Mouse (Mus musculus) midbrain, embryonic 11.5 days (tissue): ENCODE data around the gene Cenph. TPM values are rescaled to one million over a fixed set of nuclear protein-coding genes. Genes with fewer than 3 reads are reported as not detected.
A peak's percentile ranks its signal among the peaks of the same experiment; 100 is the strongest.

Experiments
- ATAC-seq: fragments of 200-750 bp; cut with Nextera tagmentation; 2 replicates; pipeline ENCODE4 v1.8.0; 2017; ENCODE audit warnings: moderate TSS enrichment, moderate library complexity; ENCODE audit not compliant: low FRiP score
- DNase-seq: peaks from one replicate; pipeline ENCODE4 v3.0.0; 2015; ENCODE audit warnings: low spot score; ENCODE audit errors: missing footprints
- H3K27ac ChIP-seq: fragments of 300-500 bp; sonication (generic); 2 replicates; pipeline ENCODE4 v1.5.1; 2014; ENCODE audit warnings: low read depth, low read length
- H3K27me3 ChIP-seq: fragments of 300-500 bp; sonication (generic); 2 replicates; pipeline ENCODE4 v1.6.1; 2014; ENCODE audit warnings: mild to moderate bottlenecking, low read length, moderate library complexity, mixed read lengths; ENCODE audit not compliant: control insufficient read depth, insufficient read depth
- H3K36me3 ChIP-seq: fragments of 300-500 bp; sonication (generic); 2 replicates; pipeline ENCODE4 v1.6.1; 2014; ENCODE audit warnings: mild to moderate bottlenecking, low read length, moderate library complexity, mixed read lengths; ENCODE audit not compliant: control insufficient read depth, insufficient read depth
- H3K4me1 ChIP-seq: fragments of 300-500 bp; sonication (generic); 2 replicates; pipeline ENCODE4 v1.6.1; 2014; ENCODE audit warnings: low read length; ENCODE audit not compliant: control insufficient read depth, insufficient read depth
- H3K4me2 ChIP-seq: fragments of 300-500 bp; sonication (generic); 2 replicates; pipeline ENCODE4 v1.6.1; 2014; ENCODE audit warnings: mild to moderate bottlenecking, moderate library complexity
- H3K4me3 ChIP-seq: fragments of 300-500 bp; sonication (generic); 2 replicates; pipeline ENCODE4 v1.5.1; 2014; ENCODE audit warnings: low read depth, low read length
- H3K9ac ChIP-seq: fragments of 300-500 bp; sonication (generic); 2 replicates; pipeline ENCODE4 v1.6.1; 2014; ENCODE audit warnings: low read length
- H3K9me3 ChIP-seq: fragments of 300-500 bp; sonication (generic); 2 replicates; pipeline ENCODE4 v1.6.1; 2016; ENCODE audit warnings: low read length; ENCODE audit not compliant: control insufficient read depth
- WGBS: fragments of 180-500 bp; shearing (Covaris S2); extraction: QIAGEN DNeasy Blood & Tissue Kit; methylation state at CpG from one replicate; pipeline ENCODE4 v1.1.7; 2014; 5-methylcytosine and 5-hydroxymethylcytosine counted together
- polyA plus RNA-seq: library from polyadenylated mRNA; unstranded; fragments of >200 nt; fragmentation: Nextera tagmentation; extraction: Ambion mirVana; gene quantifications from 2 replicates; pipeline ENCODE4 v1.2.1, GENCODE M21; 2014

Cenph gene
- polyA plus RNA-seq, 1 experiment from 2014 or later = 56.2 TPM

DNA sequence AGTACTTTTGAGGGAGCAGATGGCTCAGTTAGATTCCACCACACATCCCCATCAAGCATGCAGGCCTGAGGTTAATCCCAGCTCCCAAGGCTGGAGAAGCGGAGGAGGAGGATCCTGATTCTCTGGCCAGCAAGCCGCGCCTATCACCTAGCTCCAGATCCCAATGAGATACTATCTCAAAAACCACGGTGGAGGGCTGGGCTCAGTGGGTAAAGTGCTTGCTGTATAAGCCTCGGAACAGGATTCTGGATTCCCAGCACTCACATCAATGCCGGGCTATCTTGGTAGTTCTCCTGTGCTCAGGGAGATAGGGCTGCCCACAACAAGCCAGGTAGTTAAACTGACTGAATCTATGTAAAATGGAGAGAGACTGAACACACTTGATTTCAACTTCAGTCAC lies 60.2 kb downstream of the Cenph start:
- WGBS = 91% methylated on average over 6 of the region's 6 CpGs
- Histone ChIP-seq H3K27ac (no peak overlapping the region), H3K4me3 (no peak overlapping the region), H3K4me2 (no peak overlapping the region), H3K9me3 (no peaks in the 10 kb centered on the region), H3K36me3 (peaks cover 31% of the 10 kb centered on the region), H3K27me3 (no peaks in the 10 kb centered on the region), H3K4me1 (no peaks in the 10 kb centered on the region), H3K9ac (no peak overlapping the region)
- ATAC-seq (no peak), DNase-seq (peak; percentile 60)

Other genes with a start within 250 kb of the Cenph start
- gene Ocln, start 223.2 kb downstream of the Cenph start, polyA plus RNA-seq = 1.5 and 2.1 TPM in 2 replicates
- 1.4 and 1.7 TPM in 2 replicates for gene Marveld2, start 158.9 kb downstream of the Cenph start, polyA plus RNA-seq
- 355 and 359 TPM in 2 replicates for gene Ak6, start 124.9 kb downstream of the Cenph start, polyA plus RNA-seq
- gene Rad17, start 124.8 kb downstream of the Cenph start, polyA plus RNA-seq = 26.5 and 31.2 TPM in 2 replicates
- 21.4 and 24.6 TPM in 2 replicates for gene Taf9, start 124.3 kb downstream of the Cenph start, polyA plus RNA-seq
- gene Ccdc125, start 106.2 kb downstream of the Cenph start, polyA plus RNA-seq = 1.4 and 2.6 TPM in 2 replicates
- gene Cdk7, start 45.0 kb downstream of the Cenph start, polyA plus RNA-seq = 66.3 and 68.4 TPM in 2 replicates
- 143 and 153 TPM in 2 replicates for gene Mrps36, start 31.2 kb downstream of the Cenph start, polyA plus RNA-seq
- gene Ccnb1, start 10.7 kb upstream of the Cenph start, polyA plus RNA-seq = 415 and 420 TPM in 2 replicates
- 45.7 and 46.2 TPM in 2 replicates for gene Slc30a5, start 57.5 kb upstream of the Cenph start, polyA plus RNA-seq